Mouse (Mus musculus): ENCODE results near the gene Rfpl4b. TPM values are rescaled to one million over a fixed set of nuclear protein-coding genes. Genes with fewer than 3 reads are reported as not detected.
"Not testable (repeated sequence)": the region's sequence is repeated elsewhere in the genome, so short reads cannot be mapped to it uniquely, and the experiment has no call there.

The Rfpl4b gene
- total RNA-seq (2021): not detected
- not detected in 2 replicates for polyA plus RNA-seq (2012; rRNA removed)
- long read RNA-seq: 0 reads

DNA sequence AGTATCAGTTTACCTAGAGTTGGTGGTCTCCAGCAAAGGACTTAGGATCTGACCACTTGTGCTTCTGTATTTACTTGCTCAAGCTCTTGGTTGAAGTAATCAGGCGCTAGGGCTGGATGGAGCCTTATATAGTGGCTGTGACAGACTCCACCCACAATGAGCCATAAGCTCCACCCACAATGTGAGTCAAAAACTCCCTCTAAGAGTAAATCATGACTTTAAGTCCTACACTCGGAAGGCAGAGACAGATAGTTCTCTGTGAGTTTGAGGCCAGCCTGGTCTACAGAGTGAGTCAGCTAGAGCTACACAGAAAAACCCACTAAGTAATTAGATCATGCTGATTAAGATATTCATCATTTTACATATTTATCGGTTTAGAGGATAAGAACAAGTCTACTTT lies at the start of gene Rfpl4b:
Rfpl4b (minus strand) TSS at position 101 of the 400 bp plus-strand sequence.
- Histone ChIP-seq H3K36me3 (ENCODE audit: control insufficient read depth, insufficient read depth, low read length) (no peaks in the 10 kb centered on the region), H3K9ac (ENCODE audit: low read depth, low read length) (no peak within 1 kb of the TSS), H3K4me1 (ENCODE audit: control insufficient read depth, insufficient read depth, low read length) (no peaks in the 10 kb centered on the region), H3K4me3 (no peak within 1 kb of the TSS), H3K79me2 (replicated peaks; ENCODE audit: control insufficient read depth, insufficient read depth, low read length) (no peaks in the 10 kb centered on the region), H3K27ac (no peak within 1 kb of the TSS), H3K27me3 (ENCODE audit: control insufficient read depth, insufficient read depth, low read length) (no peaks in the 10 kb centered on the region)
- WGBS: 85% methylated on average over 3 of the region's 3 CpGs
- DNase-seq: no peak
- intact Hi-C loops (cut with DNase I): no loop called here
- TF ChIP-seq CTCF (IDR thresholded peaks at IDR 0.05): no peak
- no peak for TF ChIP-seq POLR2A (IDR thresholded peaks at IDR 0.05; ENCODE audit: insufficient read depth, low read depth, low read length)
- no peak for TF ChIP-seq EP300 (IDR thresholded peaks at IDR 0.05; ENCODE audit: insufficient read depth, low read depth, low read length)

GRCm38 (mm10) chr10:38855186-38855585 lies 33.6 kb upstream of the Rfpl4b start:
- no peak overlapping the region for H3K9ac ChIP-seq (ENCODE audit: low read depth, low read length)
- H3K27me3 ChIP-seq (ENCODE audit: control insufficient read depth, insufficient read depth, low read length): no peaks in the 10 kb centered on the region
- no peak for TF ChIP-seq POLR2A (IDR thresholded peaks at IDR 0.05; ENCODE audit: insufficient read depth, low read depth, low read length)
- no peak overlapping the region for H3K27ac ChIP-seq
- intact Hi-C loops (cut with DNase I): no loop called here
- H3K4me1 ChIP-seq (ENCODE audit: control insufficient read depth, insufficient read depth, low read length): no peaks in the 10 kb centered on the region
- no peak overlapping the region for H3K4me3 ChIP-seq
- H3K36me3 ChIP-seq (ENCODE audit: control insufficient read depth, insufficient read depth, low read length): no peaks in the 10 kb centered on the region
- H3K79me2 ChIP-seq (replicated peaks; ENCODE audit: control insufficient read depth, insufficient read depth, low read length): no peaks in the 10 kb centered on the region
- no peak for DNase-seq
- 31% methylated on average over 2 of the region's 2 CpGs for WGBS

- H3K4me3 ChIP-seq; DNase-seq; H3K9ac ChIP-seq (ENCODE audit: low read depth, low read length); H3K4me1 ChIP-seq (ENCODE audit: control insufficient read depth, insufficient read depth, low read length); H3K27me3 ChIP-seq (ENCODE audit: control insufficient read depth, insufficient read depth, low read length); intact Hi-C loops (cut with DNase I); H3K27ac ChIP-seq; H3K79me2 ChIP-seq (replicated peaks; ENCODE audit: control insufficient read depth, insufficient read depth, low read length); H3K36me3 ChIP-seq (ENCODE audit: control insufficient read depth, insufficient read depth, low read length): not testable (repeated sequence)
- 42% methylated on average over 5 of the region's 5 CpGs for WGBS
Observed at GRCm38 (mm10) chr10:38850006-38850405, 28.4 kb upstream of the Rfpl4b start.

DNA sequence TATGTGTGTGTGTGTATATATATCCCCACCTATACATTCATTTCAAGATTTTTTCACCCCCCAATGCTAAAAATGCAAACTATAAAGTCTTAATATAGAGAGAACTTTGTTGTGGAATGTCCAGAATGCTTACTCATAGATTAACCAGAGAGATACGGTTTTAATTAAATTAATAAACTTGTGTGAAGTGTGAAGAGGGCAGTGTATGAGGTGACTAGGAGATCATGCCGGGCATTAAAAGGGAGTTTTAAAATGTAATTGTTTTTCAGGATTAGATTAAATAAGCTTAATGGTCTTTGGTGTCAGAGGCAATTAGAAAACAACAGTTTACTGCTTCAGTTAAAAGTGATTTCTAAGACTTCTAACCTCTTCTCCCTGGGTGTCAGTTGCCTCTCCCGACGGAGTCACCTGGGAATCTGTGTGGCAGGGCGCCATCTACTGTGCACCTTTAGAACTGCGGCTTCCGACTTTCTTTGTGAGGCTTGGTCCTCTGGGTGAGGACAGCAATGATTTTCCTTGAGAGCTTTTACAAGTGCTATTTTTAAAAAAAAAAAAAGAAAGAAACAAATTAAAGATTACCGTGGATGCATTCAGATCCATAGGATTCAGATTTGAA lies 27.4 kb upstream of the Rfpl4b start:
- H3K9ac ChIP-seq (ENCODE audit: low read depth, low read length): no peak overlapping the region
- WGBS: 20% methylated on average over 8 of the region's 8 CpGs
- no peak overlapping the region for H3K27ac ChIP-seq
- intact Hi-C loops (cut with DNase I): loop anchor here (1.0 to 2.0 kb wide), 2 partner anchors 1776 to 1834 kb away; no protein-coding TSS in a partner anchor
- H3K79me2 ChIP-seq (replicated peaks; ENCODE audit: control insufficient read depth, insufficient read depth, low read length): no peaks in the 10 kb centered on the region
- no peak overlapping the region for H3K4me3 ChIP-seq
- TF ChIP-seq EP300 (IDR thresholded peaks at IDR 0.05; ENCODE audit: insufficient read depth, low read depth, low read length) (no peak), POLR2A (IDR thresholded peaks at IDR 0.05; ENCODE audit: insufficient read depth, low read depth, low read length) (no peak), CTCF (IDR thresholded peaks at IDR 0.05) (peak; percentile 97)
- H3K4me1 ChIP-seq (ENCODE audit: control insufficient read depth, insufficient read depth, low read length): no peaks in the 10 kb centered on the region
- peak; percentile 37 to 79 for DNase-seq
- H3K27me3 ChIP-seq (ENCODE audit: control insufficient read depth, insufficient read depth, low read length): no peaks in the 10 kb centered on the region
- no peaks in the 10 kb centered on the region for H3K36me3 ChIP-seq (ENCODE audit: control insufficient read depth, insufficient read depth, low read length)

DNA sequence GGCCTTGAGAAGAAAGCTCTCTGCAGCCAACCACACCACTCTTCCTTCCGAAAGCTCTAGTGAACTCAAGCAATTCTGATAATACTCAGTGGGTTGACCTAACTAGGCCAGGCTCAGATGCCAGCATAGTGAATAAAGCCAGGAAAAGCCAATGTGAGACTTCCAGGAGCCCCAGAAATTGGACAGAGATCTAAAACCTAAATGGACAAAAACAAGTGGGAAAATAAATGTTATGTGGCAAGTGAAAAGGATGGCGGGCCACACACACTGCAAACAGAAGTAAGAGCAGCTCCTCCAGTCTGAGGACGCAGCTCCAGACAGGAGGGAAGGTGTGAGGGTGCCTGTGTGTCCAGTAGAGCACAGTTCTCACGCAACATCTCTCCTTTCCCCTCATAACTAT lies 26.7 kb upstream of the Rfpl4b start:
- Histone ChIP-seq H3K4me1 (ENCODE audit: control insufficient read depth, insufficient read depth, low read length) (no peaks in the 10 kb centered on the region), H3K36me3 (ENCODE audit: control insufficient read depth, insufficient read depth, low read length) (no peaks in the 10 kb centered on the region), H3K27me3 (ENCODE audit: control insufficient read depth, insufficient read depth, low read length) (no peaks in the 10 kb centered on the region), H3K4me3 (no peak overlapping the region), H3K27ac (no peak overlapping the region), H3K9ac (ENCODE audit: low read depth, low read length) (no peak overlapping the region), H3K79me2 (replicated peaks; ENCODE audit: control insufficient read depth, insufficient read depth, low read length) (no peaks in the 10 kb centered on the region)
- no peak for DNase-seq
- no peak for TF ChIP-seq CTCF (IDR thresholded peaks at IDR 0.05)
- no peak for TF ChIP-seq EP300 (IDR thresholded peaks at IDR 0.05; ENCODE audit: insufficient read depth, low read depth, low read length)
- no peak for TF ChIP-seq POLR2A (IDR thresholded peaks at IDR 0.05; ENCODE audit: insufficient read depth, low read depth, low read length)
- intact Hi-C loops (cut with DNase I): loop anchor here (2.0 kb wide), 1 partner anchor 1833 kb away; no protein-coding TSS in a partner anchor
- 85% methylated on average over 4 of the region's 4 CpGs for WGBS

GRCm38 (mm10) chr10:38823741-38824140 lies 2.2 kb upstream of the Rfpl4b start:
- no peaks in the 10 kb centered on the region for H3K27me3 ChIP-seq (ENCODE audit: control insufficient read depth, insufficient read depth, low read length)
- intact Hi-C loops (cut with DNase I): no loop called here
- WGBS: 41% methylated on average over 1 of the region's 1 CpGs
- H3K9ac ChIP-seq (ENCODE audit: low read depth, low read length): no peak overlapping the region
- no peaks in the 10 kb centered on the region for H3K4me1 ChIP-seq (ENCODE audit: control insufficient read depth, insufficient read depth, low read length)
- no peak for DNase-seq
- H3K36me3 ChIP-seq (ENCODE audit: control insufficient read depth, insufficient read depth, low read length): no peaks in the 10 kb centered on the region
- no peaks in the 10 kb centered on the region for H3K79me2 ChIP-seq (replicated peaks; ENCODE audit: control insufficient read depth, insufficient read depth, low read length)
- no peak for TF ChIP-seq EP300 (IDR thresholded peaks at IDR 0.05; ENCODE audit: insufficient read depth, low read depth, low read length)
- no peak for TF ChIP-seq CTCF (IDR thresholded peaks at IDR 0.05)
- no peak for TF ChIP-seq POLR2A (IDR thresholded peaks at IDR 0.05; ENCODE audit: insufficient read depth, low read depth, low read length)
- no peak overlapping the region for H3K27ac ChIP-seq
- no peak overlapping the region for H3K4me3 ChIP-seq

Measured in heart, adult 2 months (tissue).